Mouse (Mus musculus) embryonic fibroblast, embryonic 13.5 days (primary cell): ENCODE measurements around the gene Gjb3. TPM values are rescaled to one million over a fixed set of nuclear protein-coding genes. Genes with fewer than 3 reads are reported as not detected.

Experiments used
- H3K27ac ChIP-seq: 2 replicates; pipeline ENCODE4 v1.5.1; 2012; ENCODE audit warnings: low read length, control low read depth, inconsistent platforms; ENCODE audit not compliant: insufficient read depth
- H3K4me1 ChIP-seq: 2 replicates; pipeline ENCODE4 v1.6.1; 2011; ENCODE audit warnings: low read length; ENCODE audit not compliant: control insufficient read depth, insufficient read depth
- H3K4me3 ChIP-seq: 2 replicates; pipeline ENCODE4 v1.5.1; 2011; ENCODE audit warnings: mild to moderate bottlenecking, control low read depth, low read length; ENCODE audit not compliant: insufficient read depth
- CTCF ChIP-seq: IDR thresholded peaks from 2 replicates; pipeline ENCODE4 v1.5.1; 2011; ENCODE audit warnings: mild to moderate bottlenecking, control low read depth, low read length, moderate library complexity, borderline replicate concordance; ENCODE audit not compliant: insufficient read depth
- POLR2A ChIP-seq: IDR thresholded peaks from 2 replicates; pipeline ENCODE4 v1.6.1; 2011; ENCODE audit warnings: low read depth, mild to moderate bottlenecking, control low read depth, low read length, moderate library complexity
- polyA plus RNA-seq: library from polyadenylated mRNA; stranded (reverse); fragments of >200 nt; gene quantifications from 2 replicates; pipeline ENCODE4 v1.2.4, GENCODE M21; 2011; ENCODE audit warnings: low read depth; ENCODE audit not compliant: missing spikeins, insufficient read length

Gjb3 gene
- polyA plus RNA-seq, 1 experiment, result 6.6 TPM

DNA sequence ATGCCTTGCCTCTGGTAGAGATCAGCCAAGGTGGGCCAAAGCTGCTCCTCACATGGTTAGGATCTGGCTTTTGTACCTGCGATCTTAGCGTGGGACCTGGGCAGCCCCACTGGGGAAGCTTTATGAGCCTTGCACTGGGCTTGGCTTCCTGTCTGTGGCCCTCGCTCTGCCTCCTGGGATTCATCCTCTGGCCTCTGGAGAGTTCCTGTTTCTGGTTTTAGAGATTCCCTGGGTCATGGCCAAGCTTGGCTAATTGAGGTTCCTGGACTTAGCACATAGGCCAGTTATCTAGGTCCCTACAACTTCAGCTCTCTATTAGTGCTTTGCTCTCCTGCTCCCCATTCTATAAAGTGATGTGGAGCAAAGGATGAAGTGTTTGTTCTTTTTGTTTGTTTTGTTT lies 26.8 kb downstream of the Gjb3 start:
- TF ChIP-seq POLR2A (no peak), CTCF (no peak)
- Histone ChIP-seq H3K4me3 (no peak overlapping the region), H3K4me1 (no peaks in the 10 kb centered on the region), H3K27ac (no peak overlapping the region)

DNA sequence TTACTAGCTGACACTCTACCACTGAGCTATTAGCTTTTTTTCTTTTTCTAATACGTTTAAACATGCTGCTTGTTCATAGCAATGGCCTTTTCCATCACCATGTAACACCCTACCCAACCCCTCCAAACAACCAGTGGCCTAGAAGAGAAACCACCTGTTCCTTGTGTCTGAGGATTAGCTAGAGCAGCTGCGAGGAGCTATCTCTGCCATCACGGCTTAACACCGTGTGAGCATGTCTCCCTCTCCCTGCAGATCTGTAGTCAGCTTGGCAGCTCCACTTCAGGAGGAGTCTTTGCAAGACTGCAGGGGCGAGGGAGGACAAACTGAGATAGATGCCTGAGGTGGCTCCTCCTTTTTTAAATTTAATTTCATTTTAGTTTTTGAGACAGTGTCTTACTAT lies 30.1 kb downstream of the Gjb3 start:
- no peak for TF ChIP-seq CTCF
- TF ChIP-seq POLR2A, result no peak
- Histone ChIP-seq H3K4me1 (no peaks in the 10 kb centered on the region), H3K4me3 (no peak overlapping the region), H3K27ac (no peak overlapping the region)

DNA sequence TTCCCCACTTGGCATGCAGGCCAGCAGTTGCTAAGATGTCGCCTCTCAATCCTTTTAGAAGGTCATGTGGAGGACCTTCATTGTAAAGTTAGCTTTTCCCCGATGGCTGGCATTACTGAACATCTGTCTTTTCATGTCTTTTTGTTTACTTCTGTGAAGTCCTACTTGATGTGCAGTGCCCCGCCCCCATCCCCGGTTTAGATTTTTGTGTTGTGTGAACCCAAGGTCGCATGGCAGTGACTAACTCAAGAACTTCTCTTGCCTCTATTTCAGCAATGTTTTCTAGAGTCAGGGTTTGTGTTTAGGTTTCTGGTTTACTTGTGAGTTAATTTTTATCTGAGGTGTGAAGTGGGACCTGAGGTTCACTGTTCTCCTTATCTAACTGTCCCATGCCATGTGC lies 38.0 kb downstream of the Gjb3 start:
- no peak overlapping the region for H3K4me3 ChIP-seq
- no peak overlapping the region for H3K27ac ChIP-seq
- TF ChIP-seq CTCF, result no peak
- no peak for TF ChIP-seq POLR2A
- no peaks in the 10 kb centered on the region for H3K4me1 ChIP-seq

DNA sequence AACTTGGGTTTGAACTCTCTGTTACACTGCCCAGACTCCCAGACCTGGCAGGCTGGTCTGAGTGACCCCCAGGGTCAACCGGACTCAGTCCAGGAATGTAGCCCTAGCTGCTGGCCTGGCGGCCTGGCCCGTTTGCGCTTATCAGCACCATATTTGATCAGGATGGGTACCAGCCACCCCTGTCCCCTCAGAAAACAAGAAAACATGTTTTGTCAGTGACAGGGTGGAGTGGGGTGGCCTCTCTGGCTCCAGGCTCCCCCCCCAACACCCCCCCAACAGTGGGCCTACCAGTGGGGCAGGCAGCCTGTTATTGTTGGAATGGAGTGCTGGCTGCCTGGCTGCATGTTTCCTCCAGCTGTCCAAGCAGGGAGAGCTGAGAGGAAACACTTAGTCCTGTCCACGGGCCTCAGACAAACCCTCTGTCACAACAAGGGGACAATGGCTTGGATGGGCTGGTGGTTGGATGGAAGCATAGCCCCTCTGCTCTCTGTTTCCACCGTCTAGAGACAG lies 41.5 kb downstream of the Gjb3 start:
- no peak overlapping the region for H3K4me3 ChIP-seq
- TF ChIP-seq CTCF, result no peak
- TF ChIP-seq POLR2A, result no peak
- H3K27ac ChIP-seq, result no peak overlapping the region
- H3K4me1 ChIP-seq, result no peaks in the 10 kb centered on the region

DNA sequence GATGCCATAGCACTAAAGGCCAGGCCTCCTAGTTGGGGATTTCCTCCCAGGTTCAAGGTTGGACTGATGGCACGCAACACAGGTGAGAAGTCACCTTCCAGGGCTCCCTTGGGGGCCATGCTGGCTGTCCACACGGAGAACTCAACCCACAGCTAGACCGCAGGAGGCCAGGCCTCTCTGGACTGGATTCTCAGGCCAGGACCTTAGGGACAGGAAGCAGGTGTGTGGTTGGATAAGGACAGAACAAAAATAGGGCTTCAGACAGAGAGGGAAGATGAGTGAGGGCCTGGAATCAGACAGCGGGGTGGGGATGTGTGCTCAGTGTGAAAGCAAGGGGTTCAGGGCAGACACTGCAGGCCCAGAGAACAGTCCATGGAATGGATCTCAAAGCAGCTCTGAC lies 43.7 kb downstream of the Gjb3 start:
- H3K4me3 ChIP-seq, result no peak overlapping the region
- no peak overlapping the region for H3K27ac ChIP-seq
- no peaks in the 10 kb centered on the region for H3K4me1 ChIP-seq
- no peak for TF ChIP-seq CTCF

DNA sequence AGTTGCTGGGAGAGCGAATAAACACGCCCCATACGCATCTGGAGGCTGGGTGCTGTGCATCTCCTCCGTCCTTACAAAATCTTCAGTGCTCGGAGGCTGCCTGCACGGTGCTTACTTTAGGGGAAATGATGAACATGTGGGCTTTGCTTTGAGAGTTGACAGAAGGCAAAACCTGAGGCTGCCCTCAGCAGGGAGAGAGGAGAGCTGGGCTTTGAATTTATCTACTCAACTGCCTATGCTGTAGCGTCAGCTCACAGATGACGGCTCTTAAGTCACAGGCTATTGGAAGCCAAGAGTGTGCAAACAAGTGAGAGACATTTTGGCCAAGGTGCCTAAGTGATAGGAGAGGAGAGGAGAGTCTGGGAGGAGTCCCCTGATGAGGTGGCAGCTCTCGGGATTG lies 51.4 kb downstream of the Gjb3 start:
- TF ChIP-seq POLR2A (no peak), CTCF (no peak)
- Histone ChIP-seq H3K4me3 (no peak overlapping the region), H3K27ac (no peak overlapping the region), H3K4me1 (no peaks in the 10 kb centered on the region)

DNA sequence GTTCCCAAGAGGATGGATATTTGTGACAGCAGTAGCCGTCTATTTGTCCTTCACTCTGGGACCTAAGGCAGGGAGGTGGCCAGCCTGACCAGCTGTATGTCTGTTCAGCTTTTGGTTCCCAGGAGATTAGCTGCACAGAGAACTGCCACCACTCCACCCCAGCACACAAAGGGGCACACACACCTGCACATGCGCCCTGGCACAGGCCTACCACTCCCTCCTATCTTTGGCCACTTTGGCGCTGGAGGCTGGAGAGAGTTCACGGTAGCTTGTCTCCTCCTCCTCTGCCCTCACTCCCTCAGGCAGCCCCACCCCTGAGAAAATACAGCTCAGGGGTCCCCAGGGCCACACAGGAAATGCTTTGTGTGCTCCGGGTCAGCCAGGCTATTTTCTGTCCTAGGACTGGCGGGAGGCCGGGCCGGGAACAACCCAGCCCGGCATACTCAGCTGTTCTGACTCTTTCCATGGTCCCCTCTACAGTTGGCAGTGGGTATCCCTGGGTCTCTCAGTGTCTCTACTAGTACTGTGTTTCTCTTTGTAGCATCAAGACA lies 52.1 kb downstream of the Gjb3 start:
- no peaks in the 10 kb centered on the region for H3K4me1 ChIP-seq
- no peak for TF ChIP-seq CTCF
- no peak for TF ChIP-seq POLR2A
- no peak overlapping the region for H3K4me3 ChIP-seq
- no peak overlapping the region for H3K27ac ChIP-seq

Other genes with a start within 250 kb of the Gjb3 start
- 5.2 and 7.3 TPM in 2 replicates for gene Tmem35b, start 207.2 kb downstream of the Gjb3 start, polyA plus RNA-seq
- 0.17 TPM in 1 of 2 replicates, not detected in the other for gene Dlgap3, start 161.6 kb downstream of the Gjb3 start, polyA plus RNA-seq
- 18.1 and 23.9 TPM in 2 replicates for gene Smim12, start 87.1 kb downstream of the Gjb3 start, polyA plus RNA-seq
- not detected in 2 replicates for gene Gja4, start 16.8 kb downstream of the Gjb3 start, polyA plus RNA-seq
- 0.35 and 2.2 TPM in 2 replicates for gene Gjb4, start 23.2 kb upstream of the Gjb3 start, polyA plus RNA-seq
- 2.0 and 4.0 TPM in 2 replicates for gene Gjb5, start 27.3 kb upstream of the Gjb3 start, polyA plus RNA-seq